Mouse (Mus musculus): ENCODE measurements around the gene Spats1.

GRCm38 (mm10) chr17:45454794-45455193 is 20.4 kb downstream of the Spats1 start:
- TF ChIP-seq CTCF (IDR thresholded peaks at IDR 0.05; ENCODE audit: insufficient read depth, low read length) = no peak
- no peak for TF ChIP-seq POLR2A (IDR thresholded peaks at IDR 0.05; ENCODE audit: borderline replicate concordance, extremely low read depth, low read depth, low read length)
